Mouse (Mus musculus) lung, postnatal 36 days (tissue): ENCODE results near the gene Sh2d3c.
A peak's percentile ranks its signal among the peaks of the same experiment; 100 is the strongest.

Source experiments
- DNase-seq: peaks from one replicate; pipeline ENCODE4 v3.0.0; 2022; ENCODE audit warnings: mixed read lengths

The Sh2d3c gene

DNA sequence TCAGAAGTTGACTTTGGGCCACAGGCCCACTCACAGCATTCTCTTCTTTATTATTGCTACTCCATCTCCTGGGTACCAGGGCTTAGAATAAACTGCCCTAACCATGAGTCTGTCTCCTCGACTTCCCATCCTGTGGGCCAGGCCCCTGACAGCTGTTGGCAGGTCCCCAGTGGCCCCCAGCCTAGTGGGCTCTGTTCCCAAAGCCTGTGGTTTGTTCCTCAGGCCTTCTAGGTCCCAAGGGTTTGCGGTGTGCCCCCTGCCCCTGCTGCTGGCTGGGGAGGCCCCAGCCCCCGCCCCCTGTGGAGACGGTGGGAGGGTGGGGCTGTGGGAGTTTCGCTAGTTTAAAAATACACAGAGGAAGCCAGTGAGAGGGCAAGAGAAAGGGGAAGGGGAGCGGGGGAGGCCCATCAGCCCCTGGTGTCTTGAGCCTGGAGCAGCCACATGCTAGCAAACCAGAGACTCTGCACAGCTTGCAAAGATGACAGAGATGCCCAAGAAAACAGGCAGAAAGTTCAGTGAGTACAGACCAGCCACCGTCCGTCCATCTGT, at the start of gene Sh2d3c:
Gene Sh2d3c, plus strand, starts transcription at position 375 of the 549 bp plus-strand sequence.
- peak; percentile 64 for DNase-seq

DNA sequence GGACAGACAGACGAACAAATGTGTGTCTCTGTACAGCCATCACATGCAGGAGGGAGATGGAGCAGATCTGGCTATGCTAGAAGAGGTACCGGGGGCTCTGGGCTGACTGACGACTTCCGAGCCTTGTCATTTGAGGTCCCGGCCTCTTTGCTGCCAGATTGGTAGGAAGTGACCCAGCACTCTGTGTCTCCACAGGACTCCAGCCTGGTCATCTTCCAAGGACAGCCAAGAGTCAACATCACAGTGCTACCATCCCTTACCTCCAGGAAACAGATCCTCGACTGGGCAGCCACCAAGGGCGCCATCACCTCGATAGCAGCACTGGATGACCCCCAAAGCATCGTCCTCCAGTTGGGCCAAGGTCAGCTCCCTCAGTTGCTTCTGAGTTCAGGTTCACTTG, 49.7 kb upstream of the Sh2d3c start:
- no peak for DNase-seq

DNA sequence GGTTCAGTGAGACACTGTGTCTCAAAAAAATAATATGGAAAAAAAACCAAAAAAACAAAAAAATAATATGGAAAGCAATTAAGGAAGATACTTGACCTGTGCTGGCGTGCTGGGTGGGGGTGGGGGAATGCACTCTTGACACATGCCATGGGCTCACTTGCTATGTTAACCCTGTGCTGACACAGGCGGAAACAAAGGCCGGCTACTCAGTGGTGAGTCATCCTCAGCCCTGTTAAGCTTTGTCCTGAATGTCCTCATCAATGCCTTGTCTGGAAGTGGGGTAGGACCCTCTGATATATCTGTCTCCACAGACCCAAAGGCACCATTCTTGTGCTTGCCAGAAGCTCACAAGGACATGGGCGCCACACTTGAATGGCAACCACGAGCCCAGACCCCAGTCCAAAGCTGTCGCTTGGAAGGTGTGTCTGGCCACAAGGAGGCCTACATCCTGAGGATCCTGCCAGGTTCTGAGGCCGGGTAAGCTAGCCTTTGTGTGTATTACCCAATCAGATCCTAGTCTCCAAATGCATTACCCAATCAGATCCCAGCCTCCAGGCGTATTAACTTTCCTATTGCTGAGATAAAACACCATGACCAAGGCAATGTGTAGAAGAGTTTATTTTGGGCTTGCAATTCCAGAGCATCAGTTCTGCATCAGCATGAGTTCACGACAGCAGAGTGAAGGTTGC, 48.8 kb upstream of the Sh2d3c start:
- no peak for DNase-seq

DNA sequence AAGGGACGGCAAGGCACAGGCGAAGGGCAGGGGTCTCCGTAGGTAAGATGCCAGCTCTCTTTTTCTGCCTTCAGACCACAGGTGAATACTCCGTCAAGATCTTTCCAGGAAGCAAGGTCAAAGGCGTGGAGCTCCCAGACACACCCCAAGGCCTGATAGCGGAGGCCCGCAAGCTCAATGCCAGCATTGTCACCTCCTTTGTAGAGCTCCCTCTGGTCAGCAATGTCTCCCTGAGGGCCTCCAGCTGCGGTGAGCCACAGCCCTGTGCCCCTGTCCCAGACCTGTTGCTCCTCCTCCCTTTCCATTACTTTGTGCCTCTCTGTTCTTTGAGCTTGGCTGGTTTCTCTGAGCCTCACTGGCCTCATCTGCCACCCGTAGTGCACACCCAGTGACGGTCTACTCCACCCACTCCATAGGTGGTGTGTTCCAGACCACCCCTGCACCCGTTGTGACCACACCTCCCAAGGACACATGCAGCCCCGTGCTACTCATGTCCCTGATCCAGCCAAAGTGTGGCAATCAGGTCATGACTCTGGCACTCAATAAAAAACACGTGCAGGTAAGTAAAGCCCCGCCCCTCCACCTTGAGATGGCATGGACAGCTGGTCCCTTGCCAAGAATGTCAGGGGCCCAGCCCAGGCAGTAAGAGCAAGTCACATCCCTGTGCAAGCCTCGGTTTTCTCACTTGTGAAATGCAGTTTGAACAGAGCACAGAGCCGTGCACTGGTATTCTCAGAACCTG, 47.5 kb upstream of the Sh2d3c start:
- peak; percentile 84 for DNase-seq

DNA sequence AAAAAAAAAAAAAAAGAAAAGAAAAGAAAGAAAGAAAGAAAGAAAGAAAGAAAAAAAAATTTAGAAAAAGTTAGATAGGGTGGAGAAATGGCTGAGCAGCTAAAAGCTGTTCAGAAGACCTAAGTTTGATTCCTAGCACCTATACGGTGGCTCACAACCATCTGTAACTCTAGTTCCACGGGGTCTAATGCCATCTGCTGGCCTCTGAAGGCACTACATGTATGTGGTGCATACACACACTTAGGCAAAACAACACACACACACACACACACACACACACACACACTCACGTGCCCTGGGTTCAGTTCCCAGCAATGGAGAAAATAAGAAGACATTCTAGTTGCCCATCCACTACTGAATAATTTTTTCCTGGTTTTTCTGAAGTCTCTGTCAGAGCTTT, 44.0 kb upstream of the Sh2d3c start:
- DNase-seq, result no peak

DNA sequence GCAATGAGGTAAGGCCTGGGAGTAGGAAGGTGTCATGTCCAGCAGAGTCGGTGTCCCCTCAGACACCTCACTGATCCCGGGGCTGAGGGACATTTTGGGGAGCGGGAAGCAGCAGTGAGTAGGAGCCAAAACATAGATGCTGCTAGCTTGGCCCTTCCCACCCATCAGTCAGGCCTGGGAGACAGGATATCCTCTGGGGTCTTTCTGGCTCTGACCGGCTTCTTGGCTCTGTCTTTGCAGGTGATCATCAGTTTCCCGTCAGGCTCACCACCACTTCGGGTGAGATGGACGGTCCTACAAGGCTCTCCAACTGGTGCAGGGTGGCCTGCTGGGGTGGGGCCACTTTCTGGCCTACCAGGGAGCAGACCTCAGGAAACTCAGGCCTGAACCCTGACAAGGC, 43.2 kb upstream of the Sh2d3c start:
- no peak for DNase-seq

DNA sequence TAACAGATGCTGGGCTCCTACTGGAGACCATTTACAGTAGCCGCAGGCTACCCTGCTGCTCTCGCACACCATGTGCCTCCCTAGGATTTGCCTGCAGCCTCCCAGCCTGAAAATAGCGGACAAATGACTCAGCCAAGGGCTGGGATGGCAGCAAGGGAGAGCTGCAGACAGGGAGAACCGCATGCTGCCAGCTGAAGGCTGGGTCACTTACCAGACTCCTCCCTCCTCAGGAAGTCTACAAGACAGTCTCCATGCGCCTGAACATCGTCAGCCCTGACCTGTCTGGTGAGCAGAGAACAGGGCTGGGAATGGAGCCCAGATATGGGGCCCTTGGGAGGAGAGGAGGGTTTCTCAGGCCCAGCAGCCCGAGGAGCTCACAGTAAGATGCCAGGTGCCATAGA, 40.8 kb upstream of the Sh2d3c start:
- DNase-seq, result no peak

DNA sequence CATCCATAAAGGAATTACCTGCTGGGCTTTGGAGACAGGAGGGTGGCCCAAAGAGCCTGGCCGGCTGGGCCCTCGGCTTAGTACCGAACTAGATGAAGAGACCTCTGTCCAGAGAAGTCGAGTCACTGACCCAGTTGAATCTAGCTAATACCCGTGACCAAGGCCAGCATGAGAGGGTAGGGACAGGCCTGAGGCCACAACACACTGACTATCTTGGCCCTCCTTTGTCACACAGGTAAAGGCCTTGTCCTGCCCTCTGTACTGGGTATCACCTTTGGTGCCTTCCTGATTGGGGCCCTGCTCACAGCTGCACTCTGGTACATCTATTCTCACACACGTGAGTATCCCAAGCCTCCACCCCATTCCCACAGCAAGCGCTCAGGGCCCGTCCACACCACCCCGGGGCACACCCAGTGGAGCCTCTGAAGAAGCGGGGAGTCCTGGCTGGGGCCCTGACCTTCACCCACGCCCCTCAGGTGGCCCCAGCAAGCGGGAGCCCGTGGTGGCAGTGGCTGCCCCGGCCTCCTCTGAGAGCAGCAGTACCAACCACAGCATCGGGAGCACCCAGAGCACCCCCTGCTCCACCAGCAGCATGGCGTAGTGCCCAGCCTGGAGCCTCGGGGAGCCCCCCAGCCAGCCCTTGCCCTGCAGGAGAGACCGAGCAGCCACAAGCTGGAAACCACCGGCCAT, 39.7 kb upstream of the Sh2d3c start:
- DNase-seq, result no peak

DNA sequence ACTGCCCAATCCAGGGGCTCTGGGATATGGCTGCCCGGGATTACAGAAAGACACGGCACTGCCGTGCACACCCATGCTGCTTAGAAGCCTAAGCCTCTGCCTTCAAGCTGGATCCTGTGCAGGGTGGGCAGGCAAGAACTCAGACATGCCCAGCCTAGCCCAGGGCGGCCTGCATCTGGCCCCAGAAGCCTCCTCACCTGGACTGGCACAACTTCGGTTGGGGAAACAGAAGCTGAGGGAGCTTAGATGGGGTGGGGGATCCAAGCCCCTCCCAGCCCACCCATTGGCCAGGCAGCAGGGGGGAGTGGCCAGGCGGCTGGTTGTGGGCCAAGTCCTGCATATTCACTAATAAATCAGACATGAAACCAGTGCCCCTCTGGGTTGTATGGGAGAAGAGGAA, 39.1 kb upstream of the Sh2d3c start:
- no peak for DNase-seq

DNA sequence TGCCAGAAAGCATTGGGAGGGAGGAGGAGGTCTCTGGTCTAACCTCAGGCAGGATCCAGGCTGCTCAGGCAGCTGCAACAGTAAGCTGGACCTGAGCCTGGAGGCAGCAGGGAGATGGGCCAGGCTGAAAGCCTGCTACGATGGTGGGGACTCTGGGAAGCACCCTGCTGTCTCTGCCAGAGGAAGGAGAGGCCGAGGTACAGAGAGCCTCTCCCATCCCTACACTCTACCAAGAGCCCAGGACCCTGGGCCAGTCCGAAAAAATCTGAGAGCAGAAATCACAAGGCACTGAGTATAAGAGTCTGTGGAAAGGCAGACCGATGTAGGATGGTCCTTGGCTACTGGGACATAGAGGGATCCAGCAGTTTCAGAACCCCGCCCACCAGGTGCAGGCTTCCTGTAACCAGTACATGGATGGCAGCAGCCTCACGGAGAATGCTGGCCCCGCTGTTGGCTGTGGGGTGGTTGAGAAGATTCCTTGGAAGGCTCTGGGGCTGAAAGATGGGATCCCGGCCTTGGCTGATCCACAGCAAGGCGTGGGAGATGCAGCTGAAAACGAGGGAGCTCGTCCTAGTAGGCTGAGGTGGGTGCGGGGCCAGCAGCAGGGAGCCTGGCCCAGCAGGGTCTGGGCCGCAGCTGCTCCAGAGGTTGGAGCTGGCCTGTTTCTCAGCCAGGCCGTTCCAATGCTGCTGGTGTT, 38.0 kb upstream of the Sh2d3c start:
- DNase-seq, result no peak

DNA sequence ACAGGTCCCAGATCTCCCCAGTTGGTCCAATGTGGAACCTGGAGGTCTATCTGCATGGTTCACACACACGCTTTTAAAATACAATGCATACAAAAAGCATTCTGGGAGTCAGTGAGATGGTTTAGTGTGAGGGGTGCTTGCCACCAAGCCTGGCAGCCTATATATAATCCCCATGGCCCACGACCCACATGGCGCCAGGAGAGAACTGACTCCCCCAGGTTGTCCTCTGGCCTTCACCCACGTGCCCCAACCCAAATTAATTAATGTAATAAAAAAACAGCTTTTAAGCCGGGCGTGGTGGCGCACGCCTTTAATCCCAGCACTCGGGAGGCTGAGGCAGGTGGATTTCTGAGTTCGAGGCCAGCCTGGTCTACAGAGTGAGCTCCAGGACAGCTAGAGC, 37.2 kb upstream of the Sh2d3c start:
- DNase-seq, result no peak

DNA sequence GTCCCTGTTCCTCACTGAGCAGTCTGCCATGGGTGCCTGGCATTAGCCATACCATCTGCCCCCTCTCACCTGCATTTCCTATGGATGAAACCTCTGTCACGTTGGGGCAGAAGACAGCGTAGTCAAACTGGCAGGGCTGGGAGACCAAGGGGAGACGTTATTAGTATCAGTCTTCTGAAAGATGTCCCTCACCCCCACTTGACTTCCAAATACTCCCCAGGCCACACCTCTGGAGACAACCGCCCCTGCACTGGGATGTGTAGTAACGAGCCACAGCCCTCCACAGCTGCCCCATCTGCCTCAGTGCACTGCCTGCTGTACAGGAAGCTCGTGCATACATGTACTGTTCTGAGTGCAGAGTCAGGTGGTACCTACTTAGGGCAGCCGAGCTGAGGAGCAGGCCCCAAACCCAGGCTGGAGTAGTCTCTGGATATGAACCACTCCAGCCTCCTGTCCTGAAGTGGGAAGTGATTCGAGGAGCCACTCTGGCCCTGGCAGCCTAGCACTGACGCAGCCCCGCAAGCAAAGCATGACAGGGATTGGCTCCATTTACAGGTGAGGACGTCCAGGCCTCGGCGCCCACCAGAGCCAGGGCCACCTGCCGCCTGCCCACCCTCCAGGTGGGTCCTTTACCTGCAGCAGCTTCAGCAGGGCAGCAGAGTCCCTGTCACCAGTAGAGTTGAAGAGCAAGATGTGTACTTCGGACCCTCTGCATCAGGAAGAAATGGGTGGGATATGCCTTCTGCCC, 36.0 kb upstream of the Sh2d3c start:
- no peak for DNase-seq

DNA sequence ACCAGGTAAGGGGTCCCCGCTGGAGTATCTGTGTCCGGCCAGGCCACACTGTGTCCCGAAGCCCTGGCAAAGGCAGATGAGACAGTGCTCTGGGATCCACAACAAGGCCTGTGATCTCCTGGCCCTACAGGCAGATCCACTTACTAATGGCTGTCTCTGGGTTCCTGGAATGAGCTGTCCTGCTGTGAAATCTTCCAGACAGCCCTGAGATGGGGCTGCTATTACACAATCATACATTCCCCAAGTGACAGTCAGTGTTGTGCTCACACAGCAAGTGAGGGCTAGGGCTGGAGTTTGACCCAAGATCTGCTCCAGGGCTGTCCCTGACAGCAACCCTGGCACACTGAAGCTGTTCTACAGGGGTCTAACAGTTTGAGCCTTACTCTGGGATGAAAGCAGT, 35.0 kb upstream of the Sh2d3c start:
- peak; percentile 21 for DNase-seq

DNA sequence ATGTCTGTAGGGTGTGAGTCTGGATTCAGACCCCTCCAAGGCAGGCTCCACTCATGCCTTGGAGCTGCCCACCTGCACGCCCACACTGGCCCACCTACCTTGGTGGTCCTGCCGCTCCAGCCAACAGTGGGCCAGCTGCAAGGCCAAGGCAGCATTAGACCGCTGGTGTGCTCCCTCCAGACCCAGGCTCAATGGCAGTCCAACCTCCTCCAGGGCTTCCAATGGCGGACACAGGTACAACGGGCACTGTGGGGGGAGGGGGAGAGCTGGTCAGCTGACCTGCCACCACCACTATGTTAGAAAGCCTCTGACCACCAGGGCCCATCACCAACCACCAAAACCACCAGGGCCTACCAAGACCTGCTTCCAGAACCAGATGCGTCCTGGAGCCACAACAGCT, 34.2 kb upstream of the Sh2d3c start:
- no peak for DNase-seq

DNA sequence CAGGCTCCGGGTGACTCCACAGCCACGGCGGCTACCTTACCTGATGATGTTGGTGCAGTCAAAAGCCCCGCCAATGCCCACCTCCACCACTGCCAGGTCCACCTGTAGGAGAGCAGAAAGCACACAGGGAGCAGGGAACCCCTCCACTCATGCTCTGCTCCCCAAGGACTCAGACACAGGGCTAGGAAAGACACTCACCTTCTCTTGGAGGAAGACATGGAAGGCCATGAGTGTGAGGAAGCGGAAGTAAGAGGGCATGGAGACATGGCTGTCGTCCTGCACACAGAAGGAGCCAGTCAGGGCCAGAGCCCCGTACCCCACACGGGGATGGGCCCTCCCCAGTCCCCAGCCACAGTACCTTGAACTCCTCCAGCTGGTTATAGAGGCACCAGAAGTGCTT, 33.3 kb upstream of the Sh2d3c start:
- no peak for DNase-seq

DNA sequence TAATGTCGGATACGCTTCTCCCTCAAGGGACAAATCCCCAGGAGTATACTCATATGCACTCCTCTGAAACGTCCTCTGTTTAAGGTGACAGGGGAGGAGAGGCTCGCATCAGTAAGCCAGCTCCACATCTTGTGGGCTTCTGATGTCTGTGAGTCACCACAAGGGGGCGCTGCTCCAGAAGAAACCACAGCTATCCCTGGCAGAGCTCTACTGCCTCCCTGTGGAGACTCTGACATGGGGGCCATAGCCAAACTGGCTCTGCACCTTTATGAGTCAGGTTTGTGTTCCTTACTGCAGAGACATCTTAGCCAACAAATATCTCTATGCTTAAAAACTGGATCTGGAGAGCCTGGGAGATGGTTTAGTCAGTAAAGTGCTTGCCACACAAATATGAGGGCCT, 31.4 kb upstream of the Sh2d3c start:
- peak; percentile 97 for DNase-seq

DNA sequence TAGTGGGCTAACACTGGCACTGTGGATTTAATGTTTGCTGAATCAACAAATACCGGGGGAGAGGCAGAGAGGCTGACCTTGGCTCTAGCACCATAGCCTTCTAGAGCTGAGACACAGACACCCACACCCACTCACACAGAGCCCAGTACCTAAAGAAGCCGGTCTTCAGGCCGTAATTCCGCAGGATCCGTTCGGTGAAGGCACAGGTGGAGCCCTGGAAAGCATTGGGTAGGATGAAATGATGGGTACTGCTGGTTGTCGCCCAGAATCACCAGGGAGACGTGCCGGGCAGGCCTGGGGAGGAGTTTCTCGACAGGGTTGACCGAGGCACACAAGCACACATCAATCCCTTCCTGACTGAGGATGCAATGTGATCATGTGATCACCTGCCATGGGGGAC, 29.8 kb upstream of the Sh2d3c start:
- DNase-seq, result no peak

DNA sequence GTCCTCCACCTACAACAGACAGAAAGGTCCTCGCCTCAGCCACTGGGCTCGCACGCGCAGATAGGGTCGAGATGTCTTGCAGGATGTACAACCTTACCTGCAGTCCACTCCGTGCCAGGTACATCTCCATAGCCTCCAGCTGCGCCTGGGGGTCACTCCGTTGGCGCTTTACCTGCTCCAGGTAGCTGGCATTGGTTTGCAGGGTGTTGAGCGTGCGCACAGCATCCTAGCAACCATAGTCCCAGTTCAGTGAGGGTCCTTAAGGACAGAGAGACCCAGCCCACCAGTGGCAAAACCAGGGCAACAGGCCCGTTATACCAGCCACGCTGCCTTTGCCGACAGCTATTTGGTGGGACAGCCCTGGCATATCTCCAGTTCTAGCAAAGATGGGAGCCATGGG, 28.4 kb upstream of the Sh2d3c start:
- no peak for DNase-seq

DNA sequence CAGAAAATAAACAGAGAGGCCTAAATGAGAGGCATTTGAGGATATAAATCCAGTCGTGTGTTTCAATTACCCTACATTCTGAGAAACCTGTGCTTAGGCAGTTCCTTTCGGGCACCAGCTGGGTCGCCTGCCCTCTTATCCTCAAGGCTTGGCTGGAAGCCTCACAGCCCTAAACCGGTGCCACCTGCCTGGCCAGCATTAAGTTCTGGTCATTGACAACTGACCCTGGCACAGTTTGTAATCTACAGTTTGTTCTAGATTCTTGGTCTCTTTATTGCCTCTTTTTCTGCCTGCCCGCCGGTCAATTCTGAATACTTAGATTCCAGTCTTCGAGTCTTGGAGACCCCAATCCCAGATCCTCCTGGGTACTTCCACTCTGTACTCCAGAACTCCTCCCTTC, 27.6 kb upstream of the Sh2d3c start:
- DNase-seq, result peak; percentile 37

DNA sequence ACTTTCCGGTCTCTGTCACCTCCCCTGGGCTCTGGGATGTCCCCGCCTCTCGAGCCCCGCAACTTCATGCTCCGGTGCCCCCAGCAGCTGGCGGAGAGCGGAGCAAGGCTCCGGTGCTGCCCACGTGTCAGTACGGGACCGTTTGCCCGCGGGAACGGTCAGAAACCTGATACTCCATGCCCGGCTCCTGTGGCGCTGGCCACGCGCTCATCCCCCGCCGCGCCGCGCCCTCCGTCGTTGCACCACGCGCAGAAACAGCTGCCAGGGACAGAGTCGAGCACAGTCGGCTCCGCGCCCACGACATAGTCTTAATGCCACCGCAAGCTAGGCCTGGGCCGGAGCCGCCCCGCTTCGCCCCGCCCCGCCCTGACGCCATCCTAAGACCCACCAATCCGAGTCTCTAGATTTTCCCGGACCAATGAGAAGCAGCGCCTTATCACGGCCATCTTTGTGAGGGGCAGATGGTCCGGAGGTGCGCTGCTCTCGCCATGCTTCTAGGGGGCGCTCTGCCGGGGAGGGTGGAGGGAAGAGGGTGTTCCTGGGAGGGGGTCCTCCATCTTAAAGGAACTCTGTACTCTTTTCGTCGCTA, 26.9 kb upstream of the Sh2d3c start:
- peak; percentile 98 for DNase-seq

DNA sequence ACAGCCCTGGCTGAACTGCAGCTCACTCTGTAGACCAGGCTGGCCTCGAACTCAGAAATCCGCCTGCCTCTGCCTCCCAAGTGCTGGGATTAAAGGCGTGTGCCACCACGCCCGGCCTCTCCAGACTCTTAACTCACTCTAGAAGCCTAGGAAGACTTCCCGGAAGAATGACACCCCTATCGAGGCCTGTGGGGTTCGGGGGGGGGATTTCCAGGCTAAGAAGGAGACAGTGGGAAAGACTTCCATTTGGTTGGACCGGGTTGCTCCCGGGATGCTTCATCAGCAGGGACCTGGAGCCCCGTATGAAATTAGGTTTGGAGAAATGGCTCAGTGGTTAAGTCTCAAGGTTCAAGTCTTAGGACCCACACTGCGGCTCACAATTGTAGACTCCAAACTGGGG, 26.2 kb upstream of the Sh2d3c start:
- DNase-seq, result no peak

DNA sequence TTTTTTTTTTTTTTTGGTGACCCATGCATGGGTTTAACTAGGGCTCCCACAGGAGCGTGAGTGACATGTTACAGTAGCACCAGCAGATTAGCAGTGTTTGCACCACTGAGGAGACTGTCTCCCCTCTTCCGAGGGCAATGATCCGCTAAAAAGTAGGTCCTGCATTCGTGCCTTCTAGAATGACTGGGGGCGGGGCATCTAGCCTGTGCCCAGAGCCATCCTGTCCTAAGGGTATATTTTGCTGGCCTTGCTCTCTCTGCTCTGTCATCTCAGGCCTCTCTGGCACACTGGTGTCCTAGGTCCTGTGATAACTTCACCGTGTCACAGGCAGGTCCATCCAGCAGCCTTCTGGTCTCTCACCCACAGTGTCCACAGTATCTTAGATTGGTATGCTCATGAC, 21.2 kb upstream of the Sh2d3c start:
- DNase-seq, result no peak
